Mouse (Mus musculus) stomach, postnatal 0 days (tissue): Measurements from ENCODE around the gene Cnn2.

Experiments
- CTCF ChIP-seq: IDR thresholded peaks from 2 replicates; pipeline ENCODE4 v1.5.1; 2016; ENCODE audit warnings: antibody characterized with exemption, low read depth, mild to moderate bottlenecking, moderate library complexity
- EP300 ChIP-seq: optimal IDR thresholded peaks from 2 replicates; pipeline ENCODE3; 2016; ENCODE audit warnings: antibody characterized with exemption

GRCm38 (mm10) chr10:79974087-79974486, 14.3 kb upstream of the Cnn2 start:
- TF ChIP-seq CTCF (no peak), EP300 (no peak)
